Mouse (Mus musculus): ENCODE measurements around the gene Upk3bl. TPM values are rescaled to one million over a fixed set of nuclear protein-coding genes. Genes with fewer than 3 reads are reported as not detected.

Gene Upk3bl
- polyA plus RNA-seq (2016; fragmentation: Nextera tagmentation; extraction: Ambion mirVana) = 0.87 and 2.6 TPM in 2 replicates

GRCm38 (mm10) chr5:136054301-136055077 lies at the start of gene Upk3bl:
Gene Upk3bl (plus strand): TSS chr5:136054492.
- Histone ChIP-seq H3K27ac (no peak within 1 kb of the TSS), H3K36me3 (no peaks in the 10 kb centered on the region), H3K9me3 (no peaks in the 10 kb centered on the region), H3K4me3 (no peak within 1 kb of the TSS), H3K27me3 (ENCODE audit: insufficient read depth, poor library complexity, severe bottlenecking) (peaks cover 25% of the 10 kb centered on the region), H3K4me1 (peaks cover 20% of the 10 kb centered on the region)
- WGBS = 87% methylated on average over 11 of the region's 11 CpGs
- DNase-seq (ENCODE audit: low spot score) = no peak

- H3K36me3 ChIP-seq = peaks cover 30% of the 10 kb centered on the region
- WGBS = 77% methylated on average over 4 of the region's 4 CpGs
- H3K4me3 ChIP-seq = no peak overlapping the region
- no peaks in the 10 kb centered on the region for H3K27me3 ChIP-seq (ENCODE audit: insufficient read depth, poor library complexity, severe bottlenecking)
- no peak overlapping the region for H3K27ac ChIP-seq
- H3K4me1 ChIP-seq = peaks cover 38% of the 10 kb centered on the region
- DNase-seq (ENCODE audit: low spot score) = no peak
- no peaks in the 10 kb centered on the region for H3K9me3 ChIP-seq
These were observed 49.8 kb upstream of the Upk3bl start for GRCm38 (mm10) chr5:136004537-136004936.

DNA sequence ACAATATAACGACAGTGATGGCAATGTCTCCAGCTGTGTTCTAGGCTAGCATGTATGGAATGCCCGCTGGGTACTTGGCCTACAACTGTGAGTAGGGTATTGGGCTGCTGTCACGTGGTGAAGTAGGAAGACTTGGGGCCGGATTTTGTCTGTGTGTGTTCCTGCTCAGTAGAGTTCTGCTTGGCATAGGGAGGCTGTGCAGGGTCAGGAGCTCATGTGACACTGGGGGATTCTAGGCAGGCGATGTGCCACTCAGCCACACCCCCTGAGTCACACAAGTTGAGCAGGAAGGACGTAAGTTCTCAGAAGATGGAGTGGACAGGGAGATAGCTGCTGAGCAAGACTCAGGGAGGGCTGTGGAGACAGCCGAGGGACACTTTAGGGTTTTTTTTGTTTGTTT lies 46.5 kb upstream of the Upk3bl start:
- Histone ChIP-seq H3K4me1 (peaks cover 30% of the 10 kb centered on the region), H3K9me3 (no peaks in the 10 kb centered on the region), H3K4me3 (no peak overlapping the region), H3K36me3 (peaks cover 33% of the 10 kb centered on the region), H3K27me3 (ENCODE audit: insufficient read depth, poor library complexity, severe bottlenecking) (no peaks in the 10 kb centered on the region), H3K27ac (0 out of 2 replicates have a peak overlapping the region, but pooled peaks have one; percentile 43)
- no peak for DNase-seq (ENCODE audit: low spot score)
- WGBS = 66% methylated on average over 7 of the region's 7 CpGs

DNA sequence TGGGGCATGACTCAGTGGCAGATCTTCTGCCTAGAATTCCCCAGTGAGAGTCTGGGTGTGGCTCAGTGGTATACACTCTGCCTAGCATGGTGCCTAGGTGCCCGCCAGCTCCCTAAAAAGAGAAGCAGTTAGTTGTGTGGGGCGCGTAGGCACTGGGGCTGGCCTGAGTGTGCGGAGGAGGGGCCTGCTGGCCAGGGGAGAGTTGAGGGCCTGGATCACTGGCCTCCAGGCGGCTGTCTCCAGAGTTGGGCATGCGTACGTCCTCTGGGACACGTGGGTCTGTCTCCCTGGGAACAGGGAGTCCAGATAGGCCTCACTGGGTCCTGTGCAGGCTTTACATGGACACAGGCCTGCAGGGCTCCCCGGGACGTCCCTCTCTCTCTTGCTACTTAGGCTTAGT lies 39.4 kb upstream of the Upk3bl start:
- Histone ChIP-seq H3K4me1 (peaks cover 40% of the 10 kb centered on the region), H3K27me3 (ENCODE audit: insufficient read depth, poor library complexity, severe bottlenecking) (no peaks in the 10 kb centered on the region), H3K4me3 (peak overlapping the region; percentile 23; the same call in 1 of the 2 replicates), H3K36me3 (peaks cover 42% of the 10 kb centered on the region), H3K27ac (peak overlapping the region; percentile 57), H3K9me3 (no peaks in the 10 kb centered on the region)
- 65% methylated on average over 10 of the region's 10 CpGs for WGBS
- DNase-seq (ENCODE audit: low spot score) = peak; percentile 86

GRCm38 (mm10) chr5:136015586-136015985 lies 38.7 kb upstream of the Upk3bl start:
- H3K4me1 ChIP-seq = peaks cover 44% of the 10 kb centered on the region
- H3K27ac ChIP-seq = peak overlapping the region; percentile 57
- H3K27me3 ChIP-seq (ENCODE audit: insufficient read depth, poor library complexity, severe bottlenecking) = no peaks in the 10 kb centered on the region
- peaks cover 39% of the 10 kb centered on the region for H3K36me3 ChIP-seq
- WGBS = 84% methylated on average over 10 of the region's 10 CpGs
- no peak overlapping the region for H3K4me3 ChIP-seq
- no peak for DNase-seq (ENCODE audit: low spot score)
- no peaks in the 10 kb centered on the region for H3K9me3 ChIP-seq

GRCm38 (mm10) chr5:136016014-136016876 lies 38.0 kb upstream of the Upk3bl start:
- Histone ChIP-seq H3K36me3 (peaks cover 39% of the 10 kb centered on the region), H3K27me3 (ENCODE audit: insufficient read depth, poor library complexity, severe bottlenecking) (no peaks in the 10 kb centered on the region), H3K4me3 (no peak overlapping the region), H3K9me3 (no peaks in the 10 kb centered on the region), H3K27ac (peak overlapping the region; percentile 57; the same call in 1 of the 2 replicates), H3K4me1 (peaks cover 44% of the 10 kb centered on the region)
- DNase-seq (ENCODE audit: low spot score) = no peak
- WGBS = 77% methylated on average over 10 of the region's 10 CpGs

DNA sequence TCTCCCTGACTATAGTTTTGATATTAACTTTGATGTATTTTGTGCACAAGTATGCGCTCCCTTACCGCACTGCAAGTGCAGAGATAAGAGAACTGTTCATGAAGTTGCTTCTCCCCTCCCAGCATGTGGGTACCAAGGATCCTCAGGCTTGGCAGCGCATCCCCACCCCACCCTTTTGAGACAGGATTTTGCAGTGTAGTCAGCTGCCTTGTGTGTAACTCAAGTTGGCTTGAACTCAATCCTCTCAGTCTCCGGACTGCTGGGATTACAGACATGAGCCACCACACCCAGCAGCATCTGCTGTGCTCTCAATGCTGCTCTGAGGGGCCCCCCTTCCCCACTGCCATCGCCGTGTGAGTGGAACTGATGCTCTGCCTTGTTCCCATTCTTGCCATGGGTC lies 37.0 kb upstream of the Upk3bl start:
- Histone ChIP-seq H3K27me3 (ENCODE audit: insufficient read depth, poor library complexity, severe bottlenecking) (no peaks in the 10 kb centered on the region), H3K36me3 (peaks cover 36% of the 10 kb centered on the region), H3K9me3 (no peaks in the 10 kb centered on the region), H3K4me3 (no peak overlapping the region), H3K4me1 (peaks cover 46% of the 10 kb centered on the region), H3K27ac (0 out of 2 replicates have a peak overlapping the region, but pooled peaks have one; percentile 9)
- no peak for DNase-seq (ENCODE audit: low spot score)
- 88% methylated on average over 6 of the region's 6 CpGs for WGBS

DNA sequence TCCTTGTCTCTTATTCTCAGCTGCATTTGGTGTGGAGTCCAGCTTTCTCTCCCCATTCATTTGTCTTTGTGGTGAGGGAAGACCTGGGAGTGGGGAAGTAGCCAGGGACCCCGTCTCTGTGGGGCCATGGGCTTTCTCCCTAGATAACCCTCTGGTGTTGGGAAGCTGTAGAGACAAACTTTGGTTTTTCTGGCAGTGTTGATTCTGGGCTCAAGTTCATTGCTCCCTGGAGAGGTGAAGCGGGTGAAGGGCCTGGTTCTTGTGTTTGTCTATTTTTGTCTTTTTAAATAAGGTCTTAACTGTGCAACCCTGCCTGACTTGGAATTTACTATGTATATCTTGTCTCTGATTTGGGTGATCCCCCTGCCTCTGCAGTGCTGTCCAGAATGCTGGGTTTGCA lies 35.6 kb upstream of the Upk3bl start:
- WGBS = 71% methylated on average over 2 of the region's 2 CpGs
- Histone ChIP-seq H3K36me3 (peaks cover 28% of the 10 kb centered on the region), H3K4me3 (no peak overlapping the region), H3K9me3 (no peaks in the 10 kb centered on the region), H3K4me1 (peaks cover 46% of the 10 kb centered on the region), H3K27ac (no peak overlapping the region), H3K27me3 (ENCODE audit: insufficient read depth, poor library complexity, severe bottlenecking) (no peaks in the 10 kb centered on the region)
- no peak for DNase-seq (ENCODE audit: low spot score)

DNA sequence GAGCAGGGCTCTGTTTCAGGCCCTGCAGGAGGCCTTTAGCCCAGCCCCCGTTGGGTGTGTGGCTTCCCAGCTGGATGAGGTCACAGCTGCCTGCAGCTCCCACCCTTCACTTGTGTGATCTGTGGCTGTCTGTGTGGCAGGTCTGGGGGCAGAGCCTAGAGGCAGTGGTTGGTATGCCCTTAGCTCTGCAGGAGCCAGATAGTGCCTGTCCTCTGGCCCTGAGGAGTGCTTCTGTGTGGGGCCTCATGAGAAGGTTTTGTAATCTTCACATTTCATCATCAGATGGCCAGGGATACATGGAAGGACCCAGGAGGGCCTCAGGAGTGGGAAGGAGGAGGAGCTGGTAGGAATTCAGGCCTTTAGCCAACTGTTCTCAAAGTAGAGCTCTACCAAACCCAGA lies 34.4 kb upstream of the Upk3bl start:
- 0 out of 2 replicates have a peak overlapping the region, but pooled peaks have one; percentile 37 for H3K27ac ChIP-seq
- peaks cover 46% of the 10 kb centered on the region for H3K4me1 ChIP-seq
- DNase-seq (ENCODE audit: low spot score) = peak; percentile 87
- peaks cover 26% of the 10 kb centered on the region for H3K36me3 ChIP-seq
- WGBS = 40% methylated on average over 1 of the region's 1 CpGs
- H3K4me3 ChIP-seq = no peak overlapping the region
- no peaks in the 10 kb centered on the region for H3K9me3 ChIP-seq
- H3K27me3 ChIP-seq (ENCODE audit: insufficient read depth, poor library complexity, severe bottlenecking) = no peaks in the 10 kb centered on the region

DNA sequence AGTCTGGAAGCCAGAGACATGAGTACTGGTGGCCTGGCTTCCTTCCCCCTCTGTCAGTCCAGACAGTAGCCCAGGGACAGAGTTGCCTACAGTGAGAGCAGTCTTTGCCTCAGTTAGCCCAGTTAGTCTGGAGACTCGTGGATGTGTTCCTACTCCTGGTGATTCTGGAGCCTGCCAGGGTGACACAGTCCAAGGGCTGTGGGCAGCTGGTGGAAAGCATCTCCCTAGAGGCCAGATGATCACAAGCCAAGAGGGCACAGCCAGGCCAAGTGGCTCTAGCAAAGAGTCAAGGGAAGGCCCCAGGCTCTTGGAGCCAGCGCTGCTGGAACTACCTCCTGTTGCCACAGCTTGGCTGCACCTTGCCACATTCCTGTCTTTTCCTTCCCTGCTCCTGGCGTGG lies 28.6 kb upstream of the Upk3bl start:
- Histone ChIP-seq H3K9me3 (no peaks in the 10 kb centered on the region), H3K4me3 (no peak overlapping the region), H3K4me1 (peaks cover 7% of the 10 kb centered on the region), H3K27ac (no peak overlapping the region), H3K27me3 (ENCODE audit: insufficient read depth, poor library complexity, severe bottlenecking) (no peaks in the 10 kb centered on the region), H3K36me3 (peaks cover 68% of the 10 kb centered on the region)
- 84% methylated on average over 3 of the region's 3 CpGs for WGBS
- DNase-seq (ENCODE audit: low spot score) = no peak

DNA sequence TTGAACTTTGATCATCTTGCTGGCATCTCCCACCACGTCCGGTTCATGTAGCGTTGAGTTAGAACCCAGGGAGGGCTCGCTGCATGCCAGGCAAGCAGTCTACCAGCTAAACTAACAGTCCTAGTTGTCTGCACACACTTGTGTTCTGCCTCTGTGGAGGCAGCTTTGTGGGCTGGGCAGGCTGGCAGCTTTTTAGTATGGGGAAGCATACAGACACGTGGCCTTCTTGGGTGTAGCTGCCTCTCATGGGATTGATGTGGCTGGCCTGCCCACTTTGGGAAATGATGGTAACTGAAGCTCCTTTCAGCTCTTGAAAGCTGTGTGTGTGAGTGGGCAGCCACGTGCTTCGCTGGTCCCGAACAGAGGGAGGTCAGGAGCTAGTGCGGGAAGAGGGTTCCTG lies 27.4 kb upstream of the Upk3bl start:
- Histone ChIP-seq H3K27ac (no peak overlapping the region), H3K4me3 (no peak overlapping the region), H3K4me1 (0 out of 2 replicates have a peak, but pooled peaks cover 4% of the 10 kb centered on the region), H3K9me3 (no peaks in the 10 kb centered on the region), H3K36me3 (peaks cover 72% of the 10 kb centered on the region), H3K27me3 (ENCODE audit: insufficient read depth, poor library complexity, severe bottlenecking) (no peaks in the 10 kb centered on the region)
- WGBS = 90% methylated on average over 9 of the region's 9 CpGs
- no peak for DNase-seq (ENCODE audit: low spot score)

DNA sequence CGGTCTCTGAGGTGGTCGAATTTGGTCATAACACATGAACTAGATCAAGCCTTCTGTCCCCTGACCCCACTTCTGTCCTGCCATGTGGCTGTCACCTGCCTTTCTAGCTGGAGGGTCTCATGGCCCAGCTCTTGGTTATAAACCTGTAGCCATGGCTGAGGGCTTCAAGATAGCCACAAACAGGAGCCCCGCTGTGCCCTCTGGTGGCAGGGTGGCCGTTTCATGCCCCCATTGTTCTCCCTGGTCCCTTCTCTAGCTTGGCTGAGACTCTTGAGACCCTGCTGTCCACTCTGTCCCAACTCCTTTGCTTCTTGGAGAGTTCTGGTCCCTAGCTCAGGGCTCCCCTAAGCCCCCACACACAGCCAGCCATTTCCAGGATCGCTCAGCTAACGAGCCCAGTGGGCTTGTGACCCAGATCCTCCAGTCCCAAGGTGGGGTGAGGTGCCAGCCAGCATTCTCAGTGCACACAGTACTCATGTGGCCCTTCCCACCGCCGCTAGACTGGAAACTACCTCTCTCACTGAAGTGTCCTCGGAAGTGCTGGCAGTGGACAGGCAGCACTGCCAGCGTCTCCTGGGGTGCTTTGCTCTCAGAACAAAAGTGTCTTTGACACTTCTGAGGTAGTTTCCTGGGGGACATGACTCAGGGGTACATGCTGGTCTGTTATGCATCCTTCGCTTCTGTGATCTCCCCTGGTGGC lies 26.5 kb upstream of the Upk3bl start:
- 82% methylated on average over 11 of the region's 11 CpGs for WGBS
- H3K27me3 ChIP-seq (ENCODE audit: insufficient read depth, poor library complexity, severe bottlenecking) = no peaks in the 10 kb centered on the region
- no peaks in the 10 kb centered on the region for H3K9me3 ChIP-seq
- H3K36me3 ChIP-seq = peaks cover 77% of the 10 kb centered on the region
- 0 out of 2 replicates have a peak, but pooled peaks cover 4% of the 10 kb centered on the region for H3K4me1 ChIP-seq
- no peak overlapping the region for H3K27ac ChIP-seq
- DNase-seq (ENCODE audit: low spot score) = no peak
- no peak overlapping the region for H3K4me3 ChIP-seq
